Comparison of ENCODE assay signal across 5 mouse cellular contexts in the genomic region with DNA sequence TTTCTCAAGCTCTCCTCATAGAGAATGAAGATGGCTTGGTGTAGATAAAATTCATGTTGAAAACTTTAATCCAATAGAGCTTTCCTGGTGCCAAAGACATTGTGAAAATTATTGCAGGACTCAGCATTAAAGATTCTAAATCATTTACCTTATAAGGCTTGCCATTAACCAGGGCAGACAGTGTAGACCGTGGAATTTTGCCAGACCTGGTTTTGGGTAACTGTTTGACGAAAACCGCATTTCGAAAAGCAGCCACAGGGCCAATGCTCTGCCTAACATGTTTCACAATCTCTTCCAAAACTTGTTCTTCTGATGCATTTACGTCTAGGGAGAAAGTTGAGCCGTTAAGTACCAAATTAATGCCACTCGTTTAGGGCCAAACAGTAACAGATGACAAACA.
"Had no signal": no experiment of that assay in that cellular context is flagged by ENCODE, and none has a peak within 500 bp of the region (broad histone marks: within the 10 kb centered on the region; RNA-seq: fewer than 3 reads in every experiment).

No protein-coding gene starts in this region.

- DNase-seq: liver, embryonic 13.5 days; liver, postnatal 0 days; spleen, adult 18-20 months; thymus, adult 18-20 months; thymus, postnatal 14 days had no signal
